Mouse (Mus musculus) neural tube, embryonic 15.5 days (tissue): ENCODE measurements around the gene Tmem132d. TPM values are rescaled to one million over a fixed set of nuclear protein-coding genes. Genes with fewer than 3 reads are reported as not detected.

Experiments
- ATAC-seq: fragments of 200-750 bp; cut with Nextera tagmentation; 2 replicates; pipeline ENCODE4 v1.8.0; 2017; ENCODE audit warnings: mild to moderate bottlenecking, moderate TSS enrichment, moderate library complexity; ENCODE audit not compliant: low FRiP score
- H3K27ac ChIP-seq: fragments of 300-500 bp; sonication (generic); replicated peaks from 2 replicates; pipeline ENCODE4 v1.5.1; 2015; ENCODE audit warnings: mild to moderate bottlenecking, inconsistent platforms
- H3K27me3 ChIP-seq: fragments of 300-500 bp; sonication (generic); replicated peaks from 2 replicates; pipeline ENCODE4 v1.6.1; 2015; ENCODE audit warnings: inconsistent platforms
- H3K36me3 ChIP-seq: fragments of 300-500 bp; sonication (generic); 2 replicates; pipeline ENCODE4 v1.6.1; 2015; ENCODE audit warnings: inconsistent platforms
- H3K4me1 ChIP-seq: fragments of 300-500 bp; sonication (generic); 2 replicates; pipeline ENCODE4 v1.6.1; 2015; ENCODE audit warnings: inconsistent platforms
- H3K4me2 ChIP-seq: fragments of 300-500 bp; sonication (generic); 2 replicates; pipeline ENCODE4 v1.6.1; 2015; ENCODE audit warnings: inconsistent platforms, mild to moderate bottlenecking, moderate library complexity
- H3K4me3 ChIP-seq: fragments of 300-500 bp; sonication (generic); replicated peaks from 2 replicates; pipeline ENCODE4 v1.5.1; 2015; ENCODE audit warnings: mild to moderate bottlenecking, inconsistent platforms
- H3K9ac ChIP-seq: fragments of 300-500 bp; sonication (generic); replicated peaks from 2 replicates; pipeline ENCODE4 v1.6.1; 2015; ENCODE audit warnings: mild to moderate bottlenecking, inconsistent platforms
- H3K9me3 ChIP-seq: fragments of 300-500 bp; sonication (generic); replicated peaks from 2 replicates; pipeline ENCODE4 v1.6.1; 2016; ENCODE audit warnings: inconsistent platforms
- WGBS: fragments of 180-500 bp; shearing (Covaris S2); methylation state at CpG from one replicate; pipeline ENCODE4 v1.1.7; 2015; ENCODE audit warnings: mixed read lengths; 5-methylcytosine and 5-hydroxymethylcytosine counted together
- polyA plus RNA-seq: library from polyadenylated mRNA; unstranded; fragments of >200 nt; fragmentation: Nextera tagmentation; extraction: Ambion mirVana; gene quantifications from 2 replicates; pipeline ENCODE4 v1.2.1, GENCODE M21; 2015

The Tmem132d gene
- polyA plus RNA-seq, 1 experiment from 2014 or later, result 3.1 TPM

GRCm38 (mm10) chr5:128144799-128145198 lies 288.1 kb downstream of the Tmem132d start:
- 92% methylated on average over 3 of the region's 3 CpGs for WGBS

GRCm38 (mm10) chr5:128136818-128137217 lies 296.1 kb downstream of the Tmem132d start:
- H3K27ac ChIP-seq, result no peak overlapping the region
- H3K9ac ChIP-seq, result no peak overlapping the region
- H3K4me2 ChIP-seq, result no peak overlapping the region
- WGBS, result 76% methylated on average over 8 of the region's 8 CpGs
- no peaks in the 10 kb centered on the region for H3K9me3 ChIP-seq
- no peak overlapping the region for H3K4me3 ChIP-seq
- H3K4me1 ChIP-seq, result no peaks in the 10 kb centered on the region
- no peaks in the 10 kb centered on the region for H3K36me3 ChIP-seq
- ATAC-seq, result no peak
- no peaks in the 10 kb centered on the region for H3K27me3 ChIP-seq

More at GRCm38 (mm10) chr5:128144799-128145198, 288.1 kb downstream of the Tmem132d start:
- H3K4me3 ChIP-seq, result no peak overlapping the region
- no peak overlapping the region for H3K4me2 ChIP-seq
- no peaks in the 10 kb centered on the region for H3K27me3 ChIP-seq
- no peak overlapping the region for H3K9ac ChIP-seq
- ATAC-seq, result no peak
- H3K9me3 ChIP-seq, result no peaks in the 10 kb centered on the region
- no peaks in the 10 kb centered on the region for H3K36me3 ChIP-seq
- no peak overlapping the region for H3K27ac ChIP-seq
- no peaks in the 10 kb centered on the region for H3K4me1 ChIP-seq

- Histone ChIP-seq H3K4me2 (no peak overlapping the region), H3K27me3 (no peaks in the 10 kb centered on the region), H3K4me1 (peaks cover 10% of the 10 kb centered on the region), H3K36me3 (no peaks in the 10 kb centered on the region), H3K27ac (no peak overlapping the region), H3K4me3 (no peak overlapping the region), H3K9me3 (no peaks in the 10 kb centered on the region), H3K9ac (no peak overlapping the region)
- ATAC-seq, result no peak
- 83% methylated on average over 3 of the region's 3 CpGs for WGBS
Measured at GRCm38 (mm10) chr5:128122656-128123055, 310.2 kb downstream of the Tmem132d start.

- Histone ChIP-seq H3K9me3 (no peaks in the 10 kb centered on the region), H3K4me2 (no peak overlapping the region), H3K27me3 (no peaks in the 10 kb centered on the region), H3K27ac (no peak overlapping the region), H3K36me3 (no peaks in the 10 kb centered on the region), H3K9ac (no peak overlapping the region), H3K4me1 (peaks cover 16% of the 10 kb centered on the region), H3K4me3 (no peak overlapping the region)
- WGBS, result 46% methylated on average over 3 of the region's 3 CpGs
- ATAC-seq, result no peak
Measured at GRCm38 (mm10) chr5:128119171-128119570, 313.7 kb downstream of the Tmem132d start.

- no peaks in the 10 kb centered on the region for H3K36me3 ChIP-seq
- ATAC-seq, result no peak
- 65% methylated on average over 8 of the region's 8 CpGs for WGBS
- H3K9me3 ChIP-seq, result no peaks in the 10 kb centered on the region
- no peak overlapping the region for H3K4me3 ChIP-seq
- H3K9ac ChIP-seq, result no peak overlapping the region
- no peak overlapping the region for H3K4me2 ChIP-seq
- peaks cover 13% of the 10 kb centered on the region for H3K4me1 ChIP-seq
- no peak overlapping the region for H3K27ac ChIP-seq
- H3K27me3 ChIP-seq, result no peaks in the 10 kb centered on the region
Measured at GRCm38 (mm10) chr5:128113107-128113506, 319.8 kb downstream of the Tmem132d start.

GRCm38 (mm10) chr5:128112518-128112917 lies 320.4 kb downstream of the Tmem132d start:
- H3K36me3 ChIP-seq, result no peaks in the 10 kb centered on the region
- H3K9me3 ChIP-seq, result no peaks in the 10 kb centered on the region
- 96% methylated on average over 3 of the region's 3 CpGs for WGBS
- H3K9ac ChIP-seq, result no peak overlapping the region
- no peak for ATAC-seq
- H3K4me2 ChIP-seq, result no peak overlapping the region
- H3K4me1 ChIP-seq, result peaks cover 13% of the 10 kb centered on the region
- no peak overlapping the region for H3K27ac ChIP-seq
- H3K27me3 ChIP-seq, result no peaks in the 10 kb centered on the region
- no peak overlapping the region for H3K4me3 ChIP-seq

GRCm38 (mm10) chr5:128111664-128112063 lies 321.2 kb downstream of the Tmem132d start:
- no peak overlapping the region for H3K9ac ChIP-seq
- peaks cover 13% of the 10 kb centered on the region for H3K4me1 ChIP-seq
- no peak overlapping the region for H3K4me2 ChIP-seq
- H3K27ac ChIP-seq, result no peak overlapping the region
- no peaks in the 10 kb centered on the region for H3K27me3 ChIP-seq
- H3K36me3 ChIP-seq, result no peaks in the 10 kb centered on the region
- H3K9me3 ChIP-seq, result no peaks in the 10 kb centered on the region
- 77% methylated on average over 5 of the region's 5 CpGs for WGBS
- no peak overlapping the region for H3K4me3 ChIP-seq
- no peak for ATAC-seq

- ATAC-seq, result no peak
- Histone ChIP-seq H3K27me3 (no peaks in the 10 kb centered on the region), H3K4me2 (no peak overlapping the region), H3K36me3 (no peaks in the 10 kb centered on the region), H3K4me3 (no peak overlapping the region), H3K4me1 (no peaks in the 10 kb centered on the region), H3K9me3 (no peaks in the 10 kb centered on the region), H3K27ac (no peak overlapping the region), H3K9ac (no peak overlapping the region)
- 69% methylated on average over 8 of the region's 8 CpGs for WGBS
Measured at GRCm38 (mm10) chr5:128102556-128102955, 330.3 kb downstream of the Tmem132d start.

GRCm38 (mm10) chr5:128100331-128100730 lies 332.5 kb downstream of the Tmem132d start:
- Histone ChIP-seq H3K9ac (no peak overlapping the region), H3K27ac (no peak overlapping the region), H3K27me3 (no peaks in the 10 kb centered on the region), H3K4me2 (no peak overlapping the region), H3K4me3 (no peak overlapping the region), H3K9me3 (no peaks in the 10 kb centered on the region), H3K36me3 (no peaks in the 10 kb centered on the region), H3K4me1 (no peaks in the 10 kb centered on the region)
- WGBS, result 80% methylated on average over 5 of the region's 5 CpGs
- ATAC-seq, result no peak

- no peaks in the 10 kb centered on the region for H3K9me3 ChIP-seq
- H3K27me3 ChIP-seq, result no peaks in the 10 kb centered on the region
- no peak overlapping the region for H3K9ac ChIP-seq
- H3K36me3 ChIP-seq, result no peaks in the 10 kb centered on the region
- no peaks in the 10 kb centered on the region for H3K4me1 ChIP-seq
- 90% methylated on average over 2 of the region's 2 CpGs for WGBS
- ATAC-seq, result no peak
- no peak overlapping the region for H3K4me3 ChIP-seq
- no peak overlapping the region for H3K27ac ChIP-seq
- H3K4me2 ChIP-seq, result no peak overlapping the region
Measured at GRCm38 (mm10) chr5:128099439-128099838, 333.4 kb downstream of the Tmem132d start.

GRCm38 (mm10) chr5:128090578-128090977 lies 342.3 kb downstream of the Tmem132d start:
- H3K4me3 ChIP-seq, result no peak overlapping the region
- no peak overlapping the region for H3K4me2 ChIP-seq
- H3K27me3 ChIP-seq, result no peaks in the 10 kb centered on the region
- no peaks in the 10 kb centered on the region for H3K36me3 ChIP-seq
- no peak overlapping the region for H3K9ac ChIP-seq
- H3K27ac ChIP-seq, result no peak overlapping the region
- 90% methylated on average over 5 of the region's 5 CpGs for WGBS
- H3K9me3 ChIP-seq, result no peaks in the 10 kb centered on the region
- ATAC-seq, result no peak
- H3K4me1 ChIP-seq, result no peaks in the 10 kb centered on the region

- Histone ChIP-seq H3K4me3 (no peak overlapping the region), H3K27me3 (no peaks in the 10 kb centered on the region), H3K4me2 (no peak overlapping the region), H3K9ac (no peak overlapping the region), H3K4me1 (peaks cover 13% of the 10 kb centered on the region; the same call in 1 of the 2 replicates), H3K27ac (no peak overlapping the region), H3K9me3 (no peaks in the 10 kb centered on the region), H3K36me3 (no peaks in the 10 kb centered on the region)
- WGBS, result 24% methylated on average over 5 of the region's 5 CpGs
- ATAC-seq, result no peak
Measured at GRCm38 (mm10) chr5:128075456-128075855, 357.4 kb downstream of the Tmem132d start.

- Histone ChIP-seq H3K9ac (no peak overlapping the region), H3K4me1 (peaks cover 10% of the 10 kb centered on the region; the same call in 1 of the 2 replicates), H3K36me3 (no peaks in the 10 kb centered on the region), H3K4me3 (no peak overlapping the region), H3K4me2 (no peak overlapping the region), H3K27me3 (no peaks in the 10 kb centered on the region), H3K9me3 (no peaks in the 10 kb centered on the region), H3K27ac (no peak overlapping the region)
- WGBS, result 86% methylated on average over 2 of the region's 2 CpGs
- ATAC-seq, result no peak
Measured at GRCm38 (mm10) chr5:128072616-128073015, 360.3 kb downstream of the Tmem132d start.
